Mouse (Mus musculus): Measurements from ENCODE around the gene Igsf11. TPM values are rescaled to one million over a fixed set of nuclear protein-coding genes. Genes with fewer than 3 reads are reported as not detected.

Gene Igsf11
- polyA plus RNA-seq, 1 experiment from 2014 or later, result 1.6 TPM

DNA sequence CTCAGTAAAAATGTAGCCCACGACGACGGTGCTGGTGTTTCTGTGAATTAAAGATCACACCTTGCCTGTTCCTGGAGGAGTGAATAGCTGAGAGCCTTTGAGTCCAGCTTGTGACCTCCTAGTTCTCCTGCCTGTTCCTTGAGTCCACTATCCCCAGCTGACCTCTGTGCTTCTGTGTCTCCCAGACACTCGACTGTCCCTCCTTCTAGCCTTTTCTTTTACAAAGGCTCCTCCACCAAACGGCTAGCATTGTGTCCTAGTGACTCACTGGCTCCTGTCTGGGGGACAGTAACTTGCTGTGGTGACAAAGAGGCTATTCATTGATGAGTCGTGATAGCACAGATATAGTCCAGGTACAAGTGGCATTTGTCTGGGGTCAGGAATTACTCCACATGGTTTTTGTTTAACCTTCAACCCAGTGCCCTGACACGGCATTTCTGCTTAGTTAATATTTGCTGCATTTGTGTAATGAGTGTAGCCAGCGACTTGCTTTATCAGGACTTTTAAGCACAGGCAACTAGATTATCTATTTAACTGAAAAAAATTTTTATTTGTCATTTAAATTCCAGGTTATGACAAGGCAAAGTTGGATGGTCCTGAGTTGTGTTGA lies 6.5 kb downstream of the Igsf11 start:
- Histone ChIP-seq H3K27me3 (replicated peaks; ENCODE audit: control insufficient read depth, insufficient read depth, low read length) (no peaks in the 10 kb centered on the region), H3K9me3 (ENCODE audit: control insufficient read depth) (no peaks in the 10 kb centered on the region), H3K4me2 (replicated peaks; ENCODE audit: low read depth) (no peak overlapping the region), H3K36me3 (ENCODE audit: control insufficient read depth, insufficient read depth) (no peaks in the 10 kb centered on the region), H3K4me3 (ENCODE audit: low read depth, low read length) (no peak overlapping the region), H3K9ac (ENCODE audit: low read depth, low read length) (no peak overlapping the region), H3K27ac (ENCODE audit: low read depth, low read length) (no peak overlapping the region), H3K4me1 (replicated peaks; ENCODE audit: control insufficient read depth, insufficient read depth, low read length) (no peaks in the 10 kb centered on the region)
- WGBS, result 36% methylated on average over 8 of the region's 8 CpGs
- no peak for TF ChIP-seq CTCF (IDR thresholded peaks at IDR 0.05; ENCODE audit: low read depth)
- ATAC-seq, result peak; percentile 14; the same call in 1 of the 2 replicates

DNA sequence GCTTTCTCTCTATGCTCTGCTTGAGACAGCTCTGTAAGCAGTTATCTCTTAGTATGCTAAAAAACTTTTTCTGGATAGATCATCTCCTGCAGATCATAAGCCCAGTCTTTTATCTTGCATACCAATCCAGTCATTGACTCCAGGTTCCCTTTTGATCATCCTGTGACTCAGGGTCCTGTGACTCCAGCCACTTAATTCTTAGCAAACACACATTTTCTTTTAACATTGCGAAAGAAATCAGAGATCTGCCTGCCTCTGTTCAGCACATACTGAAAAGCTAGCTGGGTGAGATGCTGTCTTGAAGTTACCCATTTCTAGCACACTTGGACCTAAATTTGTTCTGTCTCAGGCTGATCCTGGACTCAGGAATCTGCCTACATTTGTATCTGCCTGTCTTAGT lies 7.6 kb downstream of the Igsf11 start:
- 67% methylated on average over 1 of the region's 1 CpGs for WGBS
- no peaks in the 10 kb centered on the region for H3K9me3 ChIP-seq (ENCODE audit: control insufficient read depth)
- H3K4me3 ChIP-seq (ENCODE audit: low read depth, low read length), result no peak overlapping the region
- H3K27me3 ChIP-seq (replicated peaks; ENCODE audit: control insufficient read depth, insufficient read depth, low read length), result no peaks in the 10 kb centered on the region
- ATAC-seq, result no peak
- no peaks in the 10 kb centered on the region for H3K36me3 ChIP-seq (ENCODE audit: control insufficient read depth, insufficient read depth)
- H3K9ac ChIP-seq (ENCODE audit: low read depth, low read length), result no peak overlapping the region
- H3K4me2 ChIP-seq (replicated peaks; ENCODE audit: low read depth), result no peak overlapping the region
- TF ChIP-seq CTCF (IDR thresholded peaks at IDR 0.05; ENCODE audit: low read depth), result no peak
- H3K27ac ChIP-seq (ENCODE audit: low read depth, low read length), result no peak overlapping the region
- H3K4me1 ChIP-seq (replicated peaks; ENCODE audit: control insufficient read depth, insufficient read depth, low read length), result no peaks in the 10 kb centered on the region

DNA sequence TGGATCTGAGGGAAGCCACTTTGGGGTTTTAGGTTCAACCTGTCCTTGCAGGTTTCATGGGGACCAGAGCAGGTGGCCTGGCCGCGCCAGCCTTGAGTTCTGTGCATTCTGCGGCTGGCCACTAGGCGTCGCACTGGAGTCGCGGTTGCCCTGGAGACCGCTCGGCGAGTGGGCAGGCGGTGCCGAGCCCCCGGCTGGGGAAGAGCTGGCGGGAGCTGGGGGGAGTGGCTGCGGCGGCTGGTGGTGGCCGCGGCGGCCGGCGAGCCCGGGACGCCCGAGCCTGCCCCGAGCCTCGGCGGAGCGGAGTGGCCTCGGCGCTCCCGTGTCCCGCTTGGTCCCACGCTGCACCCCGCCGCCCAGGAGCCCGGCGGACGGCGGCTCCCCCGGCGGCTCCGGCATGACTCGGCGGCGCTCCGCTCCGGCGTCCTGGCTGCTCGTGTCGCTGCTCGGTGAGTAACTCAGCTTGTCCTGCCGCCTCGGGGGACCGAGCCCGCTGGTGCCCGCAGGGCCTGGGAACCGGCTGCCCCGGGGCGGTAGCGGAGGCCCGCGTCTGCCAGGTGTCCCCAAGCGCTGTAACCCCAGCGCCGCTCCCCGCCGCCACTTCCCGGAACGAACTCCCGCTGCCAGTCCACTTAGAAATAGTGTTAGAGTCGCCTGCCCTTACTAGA lies 9.8 kb downstream of the Igsf11 start:
- Histone ChIP-seq H3K9ac (ENCODE audit: low read depth, low read length) (peak overlapping the region; percentile 59; the same call in 1 of the 2 replicates), H3K36me3 (ENCODE audit: control insufficient read depth, insufficient read depth) (no peaks in the 10 kb centered on the region), H3K9me3 (ENCODE audit: control insufficient read depth) (no peaks in the 10 kb centered on the region), H3K27me3 (replicated peaks; ENCODE audit: control insufficient read depth, insufficient read depth, low read length) (0 out of 2 replicates have a peak, but pooled peaks cover 2% of the 10 kb centered on the region), H3K4me3 (ENCODE audit: low read depth, low read length) (peak overlapping the region; percentile 61), H3K4me1 (replicated peaks; ENCODE audit: control insufficient read depth, insufficient read depth, low read length) (no peaks in the 10 kb centered on the region), H3K27ac (ENCODE audit: low read depth, low read length) (0 out of 2 replicates have a peak overlapping the region, but pooled peaks have one; percentile 3), H3K4me2 (replicated peaks; ENCODE audit: low read depth) (peak overlapping the region; percentile 96)
- WGBS, result under 1% methylated on average over 67 of the region's 71 CpGs
- TF ChIP-seq CTCF (IDR thresholded peaks at IDR 0.05; ENCODE audit: low read depth), result peak; percentile 97
- peak; percentile 95 for ATAC-seq

DNA sequence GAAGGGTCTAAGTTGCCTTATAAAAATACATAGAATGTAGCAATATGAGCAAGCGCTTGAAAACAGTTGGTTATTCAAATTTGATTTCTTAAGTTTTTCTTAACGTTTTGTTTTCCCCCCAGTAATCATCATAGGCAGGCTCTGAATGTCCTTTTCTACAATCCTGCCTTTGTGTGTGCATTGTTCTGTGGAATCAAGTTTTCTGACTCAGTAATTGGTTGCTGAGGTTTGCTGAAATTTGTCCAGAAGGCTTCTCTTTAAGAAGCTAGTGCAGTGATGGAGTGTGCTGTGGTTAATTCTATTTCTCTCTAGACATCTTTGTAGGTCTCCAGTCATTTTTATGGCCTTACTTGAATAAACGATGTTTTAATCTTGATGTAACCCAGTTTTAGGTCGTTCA lies 10.5 kb downstream of the Igsf11 start:
- Histone ChIP-seq H3K27ac (ENCODE audit: low read depth, low read length) (no peak overlapping the region), H3K27me3 (replicated peaks; ENCODE audit: control insufficient read depth, insufficient read depth, low read length) (0 out of 2 replicates have a peak, but pooled peaks cover 2% of the 10 kb centered on the region), H3K36me3 (ENCODE audit: control insufficient read depth, insufficient read depth) (no peaks in the 10 kb centered on the region), H3K4me2 (replicated peaks; ENCODE audit: low read depth) (no peak overlapping the region; the same call in 1 of the 2 replicates), H3K9me3 (ENCODE audit: control insufficient read depth) (no peaks in the 10 kb centered on the region), H3K9ac (ENCODE audit: low read depth, low read length) (no peak overlapping the region), H3K4me3 (ENCODE audit: low read depth, low read length) (no peak overlapping the region), H3K4me1 (replicated peaks; ENCODE audit: control insufficient read depth, insufficient read depth, low read length) (no peaks in the 10 kb centered on the region)
- TF ChIP-seq CTCF (IDR thresholded peaks at IDR 0.05; ENCODE audit: low read depth), result no peak
- ATAC-seq, result no peak
- WGBS, result 36% methylated on average over 4 of the region's 4 CpGs

DNA sequence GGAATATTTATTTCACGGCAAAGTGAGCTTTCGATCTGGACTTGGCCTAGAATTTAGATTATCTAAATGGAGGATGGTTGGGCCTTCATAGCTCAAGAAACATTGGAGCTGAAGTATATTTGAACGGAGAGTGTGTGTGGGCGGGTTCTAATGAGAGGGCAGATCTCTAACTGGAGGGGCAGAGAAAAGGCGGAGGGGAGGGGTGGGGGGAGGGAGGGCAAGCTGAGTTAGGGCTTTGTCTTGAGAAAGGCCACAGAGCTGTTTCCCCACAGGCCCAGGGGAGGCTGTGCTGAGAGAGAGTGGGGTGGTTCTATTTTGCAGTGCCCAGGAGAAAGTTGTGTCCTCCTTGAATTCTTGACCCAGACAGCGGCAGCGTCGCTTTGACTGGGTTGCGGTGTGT lies 11.7 kb downstream of the Igsf11 start:
- no peak overlapping the region for H3K4me3 ChIP-seq (ENCODE audit: low read depth, low read length)
- ATAC-seq, result no peak
- no peaks in the 10 kb centered on the region for H3K36me3 ChIP-seq (ENCODE audit: control insufficient read depth, insufficient read depth)

DNA sequence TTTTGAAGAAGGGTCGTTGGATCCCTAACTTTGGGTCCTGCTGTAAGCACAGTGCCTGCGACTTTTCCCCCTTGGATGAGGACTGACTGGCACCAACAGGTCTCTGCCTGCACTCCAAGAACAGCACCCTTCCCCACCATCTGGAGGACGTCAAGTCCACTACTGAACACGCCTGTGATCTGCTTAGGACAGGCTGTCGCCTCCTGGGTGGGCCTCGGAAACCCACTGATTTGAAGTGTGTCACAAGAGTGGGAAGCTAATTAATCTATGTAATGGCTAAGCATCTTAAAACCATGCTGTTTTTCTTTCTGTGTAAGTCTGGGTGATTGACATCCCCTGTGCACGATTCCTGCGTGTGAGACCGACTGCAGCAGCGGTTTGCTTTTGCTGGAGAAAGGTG lies 13.4 kb downstream of the Igsf11 start:
- no peak for TF ChIP-seq CTCF (IDR thresholded peaks at IDR 0.05; ENCODE audit: low read depth)
- ATAC-seq, result no peak
- Histone ChIP-seq H3K4me3 (ENCODE audit: low read depth, low read length) (no peak overlapping the region), H3K4me2 (replicated peaks; ENCODE audit: low read depth) (no peak overlapping the region), H3K9ac (ENCODE audit: low read depth, low read length) (no peak overlapping the region), H3K27ac (ENCODE audit: low read depth, low read length) (no peak overlapping the region), H3K4me1 (replicated peaks; ENCODE audit: control insufficient read depth, insufficient read depth, low read length) (no peaks in the 10 kb centered on the region), H3K27me3 (replicated peaks; ENCODE audit: control insufficient read depth, insufficient read depth, low read length) (0 out of 2 replicates have a peak, but pooled peaks cover 2% of the 10 kb centered on the region), H3K36me3 (ENCODE audit: control insufficient read depth, insufficient read depth) (no peaks in the 10 kb centered on the region), H3K9me3 (ENCODE audit: control insufficient read depth) (no peaks in the 10 kb centered on the region)
- WGBS, result 71% methylated on average over 10 of the region's 10 CpGs

More for the DNA sequence above, 11.7 kb downstream of the Igsf11 start:
- Histone ChIP-seq H3K27me3 (replicated peaks; ENCODE audit: control insufficient read depth, insufficient read depth, low read length) (0 out of 2 replicates have a peak, but pooled peaks cover 2% of the 10 kb centered on the region), H3K4me1 (replicated peaks; ENCODE audit: control insufficient read depth, insufficient read depth, low read length) (no peaks in the 10 kb centered on the region), H3K27ac (ENCODE audit: low read depth, low read length) (no peak overlapping the region), H3K9me3 (ENCODE audit: control insufficient read depth) (no peaks in the 10 kb centered on the region), H3K4me2 (replicated peaks; ENCODE audit: low read depth) (no peak overlapping the region), H3K9ac (ENCODE audit: low read depth, low read length) (no peak overlapping the region)
- 82% methylated on average over 9 of the region's 9 CpGs for WGBS
- no peak for TF ChIP-seq CTCF (IDR thresholded peaks at IDR 0.05; ENCODE audit: low read depth)

Data from intestine, postnatal 0 days (tissue).